Mouse (Mus musculus) urinary bladder, postnatal 0 days (tissue): Measurements from ENCODE around the gene Dnmbp. TPM values are rescaled to one million over a fixed set of nuclear protein-coding genes. Genes with fewer than 3 reads are reported as not detected.

Experiments used
- polyA plus RNA-seq: library from polyadenylated mRNA; unstranded; fragments of >200 nt; fragmentation: Nextera tagmentation; extraction: Ambion mirVana; gene quantifications from 2 replicates; pipeline ENCODE4 v1.2.1, GENCODE M21; 2015

The Dnmbp gene
- polyA plus RNA-seq = 15.4 and 16.3 TPM in 2 replicates

GRCm38 (mm10) chr19:43939769-43940689 is at the start of gene Dnmbp:
Dnmbp (minus strand) TSS chr19:43940191.

GRCm38 (mm10) chr19:43986069-43986794 is 46.2 kb upstream of the Dnmbp start, which contains the start of gene Cpn1:
Cpn1 (minus strand) TSS chr19:43986556.

Other genes starting within 250 kb of the Dnmbp start
- 10.5 and 12.1 TPM in 2 replicates for gene Cutc, start 187.2 kb downstream of the Dnmbp start, polyA plus RNA-seq
- 5.1 and 5.2 TPM in 2 replicates for gene Cox15, start 187.2 kb downstream of the Dnmbp start, polyA plus RNA-seq
- 0.50 and 0.54 TPM in 2 replicates for gene Abcc2, start 158.0 kb downstream of the Dnmbp start, polyA plus RNA-seq
- gene Cpn1, start 46.4 kb upstream of the Dnmbp start, polyA plus RNA-seq = 0.12 and 0.25 TPM in 2 replicates
- gene Cyp2c23, start 89.0 kb upstream of the Dnmbp start, polyA plus RNA-seq = 0.79 and 0.97 TPM in 2 replicates
- 25.5 and 28.9 TPM in 2 replicates for gene Erlin1, start 129.6 kb upstream of the Dnmbp start, polyA plus RNA-seq
- gene Chuk, start 167.3 kb upstream of the Dnmbp start, polyA plus RNA-seq = 19.4 and 23.0 TPM in 2 replicates
- 12.0 and 15.1 TPM in 2 replicates for gene Cwf19l1, start 195.7 kb upstream of the Dnmbp start, polyA plus RNA-seq
- 49.9 and 51.6 TPM in 2 replicates for gene Bloc1s2, start 206.3 kb upstream of the Dnmbp start, polyA plus RNA-seq